Comparison of ENCODE assay signal across 12 mouse cellular contexts in genomic region chr13:84343272-84343671, GRCm38 (mm10).
DNase-seq lines count a peak whose midpoint lies in the region; ATAC-seq and TF ChIP-seq lines count a peak whose summit lies in the region.
"Had no signal": no experiment of that assay in that cellular context is flagged by ENCODE, and none has a peak within 500 bp of the region (broad histone marks: within the 10 kb centered on the region; RNA-seq: fewer than 3 reads in every experiment).

No protein-coding gene starts in this region.

- peak overlapping the region; percentile 70; the same call in 1 of the 2 replicates for H3K4me2 ChIP-seq in forebrain, postnatal 0 days (ENCODE audit: low read depth)
- H3K4me2 ChIP-seq in midbrain, embryonic 14.5 days (ENCODE audit: low read length), result no peak overlapping the region
- H3K4me2 ChIP-seq in liver, embryonic 11.5 days, result no peak overlapping the region
- H3K4me2 ChIP-seq: stomach, embryonic 15.5 days had no signal

- 20% methylated on average over 5 of the region's 5 CpGs for WGBS in forebrain, postnatal 0 days
- 18% methylated on average over 5 of the region's 5 CpGs for WGBS in midbrain, embryonic 14.5 days
- WGBS in liver, embryonic 11.5 days, result 11% methylated on average over 5 of the region's 5 CpGs

- no peaks in the 10 kb centered on the region for H3K9me3 ChIP-seq in MEL (replicated peaks; ENCODE audit: insufficient read depth, low read length)
- no peaks in the 10 kb centered on the region for H3K9me3 ChIP-seq in forebrain, postnatal 0 days (ENCODE audit: low read length)
- no peaks in the 10 kb centered on the region for H3K9me3 ChIP-seq in midbrain, embryonic 14.5 days (ENCODE audit: control insufficient read depth, low read length)
- no peaks in the 10 kb centered on the region for H3K9me3 ChIP-seq in liver, embryonic 11.5 days (ENCODE audit: control insufficient read depth, low read length)
- H3K9me3 ChIP-seq: stomach, embryonic 15.5 days had no signal

- H3K4me3 ChIP-seq in MEL (ENCODE audit: control insufficient read depth in 1 of 2, insufficient read depth in 1 of 2, low read depth in 2 of 2, low read length in 2 of 2), result no peak overlapping the region
- no peak overlapping the region for H3K4me3 ChIP-seq in forebrain, postnatal 0 days (ENCODE audit: low read depth, low read length)
- no peak overlapping the region for H3K4me3 ChIP-seq in midbrain, embryonic 14.5 days (replicated peaks; ENCODE audit: low read depth, low read length)
- H3K4me3 ChIP-seq in liver, embryonic 11.5 days (ENCODE audit: low read depth, low read length), result no peak overlapping the region
- H3K4me3 ChIP-seq: stomach, embryonic 15.5 days had no signal

- H3K27me3 ChIP-seq in MEL (ENCODE audit: control insufficient read depth in 1 of 2, insufficient read depth in 2 of 2, low read length in 2 of 2), result no peaks in the 10 kb centered on the region
- no peaks in the 10 kb centered on the region for H3K27me3 ChIP-seq in forebrain, postnatal 0 days (ENCODE audit: insufficient read depth, low read length)
- H3K27me3 ChIP-seq in midbrain, embryonic 14.5 days (ENCODE audit: control insufficient read depth, insufficient read depth, low read length), result 0 out of 2 replicates have a peak, but pooled peaks cover 3% of the 10 kb centered on the region
- H3K27me3 ChIP-seq in liver, embryonic 11.5 days (replicated peaks; ENCODE audit: control insufficient read depth, insufficient read depth, low read length), result peaks cover 57% of the 10 kb centered on the region

- no peak for TF ChIP-seq EP300 in MEL (IDR thresholded peaks at IDR 0.05; ENCODE audit: low read depth in 1 of 2, low read length in 2 of 2)

- no peak for TF ChIP-seq POLR2A in MEL (IDR thresholded peaks at IDR 0.05; ENCODE audit: control insufficient read depth in 1 of 2, insufficient read depth in 1 of 2, low read depth in 1 of 2, low read length in 2 of 2, poor library complexity in 1 of 2)
- TF ChIP-seq POLR2A in brain, embryonic 14.5 days (IDR thresholded peaks at IDR 0.05; ENCODE audit: borderline replicate concordance, extremely low read depth, insufficient read depth, insufficient read length, poor library complexity, severe bottlenecking), result no peak

- ATAC-seq in forebrain, postnatal 0 days, result no peak
- no peak for ATAC-seq in midbrain, embryonic 14.5 days (ENCODE audit: low FRiP score, low TSS enrichment)
- ATAC-seq in liver, embryonic 11.5 days (replicated peaks; ENCODE audit: low FRiP score), result no peak
- ATAC-seq: liver, postnatal 0 days had no signal

- no peaks in the 10 kb centered on the region; the same call in 1 of the 2 replicates for H3K79me2 ChIP-seq in MEL (ENCODE audit: control insufficient read depth, insufficient read depth, low read length, poor library complexity)

- no peaks in the 10 kb centered on the region; a peak in 1 of 4 replicates for H3K36me3 ChIP-seq in MEL (ENCODE audit: control insufficient read depth in 1 of 2, insufficient read depth in 2 of 2, low read length in 2 of 2)
- no peaks in the 10 kb centered on the region for H3K36me3 ChIP-seq in forebrain, postnatal 0 days (ENCODE audit: insufficient read depth)
- no peaks in the 10 kb centered on the region for H3K36me3 ChIP-seq in midbrain, embryonic 14.5 days (ENCODE audit: control insufficient read depth, insufficient read depth, low read length)
- H3K36me3 ChIP-seq in liver, embryonic 11.5 days (ENCODE audit: control insufficient read depth, insufficient read depth, low read length), result no peaks in the 10 kb centered on the region
- H3K36me3 ChIP-seq: stomach, embryonic 15.5 days had no signal

- H3K27ac ChIP-seq in MEL (ENCODE audit: control insufficient read depth, low read depth, low read length), result no peak overlapping the region
- peak overlapping the region; percentile 99 for H3K27ac ChIP-seq in forebrain, postnatal 0 days (ENCODE audit: low read depth, low read length)
- H3K27ac ChIP-seq in midbrain, embryonic 14.5 days (replicated peaks; ENCODE audit: low read depth, low read length), result peak overlapping the region; percentile 99
- no peak overlapping the region for H3K27ac ChIP-seq in liver, embryonic 11.5 days (ENCODE audit: low read depth, low read length)
- H3K27ac ChIP-seq: stomach, embryonic 15.5 days had no signal

- TF ChIP-seq CTCF in MEL (IDR thresholded peaks at IDR 0.05 in 2 of 3, conservative IDR thresholded peaks at IDR 0.05 in 1 of 3; ENCODE audit: control insufficient read depth in 1 of 3, insufficient read depth in 1 of 3, low read depth in 2 of 3, low read length in 3 of 3, poor library complexity in 1 of 3, severe bottlenecking in 1 of 3), result no peak
- TF ChIP-seq CTCF in brain, embryonic 14.5 days (IDR thresholded peaks at IDR 0.05; ENCODE audit: borderline replicate concordance, extremely low read depth, insufficient read depth, insufficient read length), result no peak
- no peak for TF ChIP-seq CTCF in forebrain, postnatal 0 days (IDR thresholded peaks at IDR 0.05; ENCODE audit: low read depth)

- H3K9ac ChIP-seq in MEL (ENCODE audit: control insufficient read depth, low read depth, low read length, poor library complexity, severe bottlenecking), result no peak overlapping the region
- H3K9ac ChIP-seq in forebrain, postnatal 0 days, result 0 out of 2 replicates have a peak overlapping the region, but pooled peaks have one; percentile 95
- H3K9ac ChIP-seq in midbrain, embryonic 14.5 days (replicated peaks; ENCODE audit: low read length), result 0 out of 2 replicates have a peak overlapping the region, but pooled peaks have one; percentile 16
- no peak overlapping the region for H3K9ac ChIP-seq in liver, embryonic 11.5 days (ENCODE audit: low read depth, low read length)
- H3K9ac ChIP-seq: liver, postnatal 0 days; stomach, embryonic 15.5 days had no signal

- TF ChIP-seq RAD21 in MEL (IDR thresholded peaks at IDR 0.05; ENCODE audit: low read depth, low read length), result no peak

- DNase-seq in MEL (ENCODE audit: low read depth, low spot score), result peak; percentile 26
- DNase-seq in brain, embryonic 14.5 days (ENCODE audit: low read depth), result peak; percentile 63
- DNase-seq in forebrain, postnatal 0 days, result peak; percentile 41
- peak; percentile 18 for DNase-seq in midbrain, embryonic 14.5 days
- no peak for DNase-seq in adrenal gland, postnatal 14 days
- no peak for DNase-seq in liver, embryonic 11.5 days (ENCODE audit: low spot score)
- no peak for DNase-seq in right cerebral cortex, adult 2 months (ENCODE audit: low spot score in 2 of 2)
- DNase-seq: heart, postnatal 10 days; kidney, adult 11 months; liver, postnatal 0 days; thymus, postnatal 4 days had no signal

- peaks cover 0 to 6% of the 10 kb centered on the region in 2 experiments; a peak in 2 of 4 replicates for H3K4me1 ChIP-seq in MEL (ENCODE audit: control insufficient read depth in 1 of 2, insufficient read depth in 2 of 2, low read length in 2 of 2)
- H3K4me1 ChIP-seq in forebrain, postnatal 0 days (ENCODE audit: insufficient read depth), result peaks cover 8% of the 10 kb centered on the region
- H3K4me1 ChIP-seq in midbrain, embryonic 14.5 days (ENCODE audit: control insufficient read depth, insufficient read depth, low read length), result peaks cover 27% of the 10 kb centered on the region
- H3K4me1 ChIP-seq in liver, embryonic 11.5 days (replicated peaks; ENCODE audit: control insufficient read depth, insufficient read depth, low read length), result no peaks in the 10 kb centered on the region

TF ChIP-seq in MEL, 35 proteins besides CTCF, POLR2A, EP300 and RAD21:
- TF ChIP-seq JUND (IDR thresholded peaks at IDR 0.05; ENCODE audit: low read depth, low read length) (no peak), KAT2A (conservative IDR thresholded peaks at IDR 0.05; ENCODE audit: low read depth, low read length) (no peak), MAX (IDR thresholded peaks at IDR 0.05; ENCODE audit: low read length) (no peak), NELFE (IDR thresholded peaks at IDR 0.05; ENCODE audit: low read depth, low read length) (no peak), ZKSCAN1 (IDR thresholded peaks at IDR 0.05; ENCODE audit: low read depth, low read length) (no peak), TBP (IDR thresholded peaks at IDR 0.05; ENCODE audit: low read depth, low read length) (no peak), ELF1 (IDR thresholded peaks at IDR 0.05; ENCODE audit: low read depth, low read length) (no peak)

Comparison
In these comparisons a context has a peak if more than half of its experiments do, and no peak if none do; other contexts are left out.
1. DNase-seq: peak in MEL (single experiment), brain, embryonic 14.5 days (single experiment), forebrain, postnatal 0 days (single experiment) and midbrain, embryonic 14.5 days (single experiment); none in adrenal gland, postnatal 14 days (single experiment), liver, embryonic 11.5 days (single experiment) and right cerebral cortex, adult 2 months (0 of 2).
2. H3K27ac ChIP-seq: peak in forebrain, postnatal 0 days (single experiment) and midbrain, embryonic 14.5 days (single experiment); none in MEL (single experiment) and liver, embryonic 11.5 days (single experiment).
3. H3K9ac ChIP-seq: peak in forebrain, postnatal 0 days (single experiment) and midbrain, embryonic 14.5 days (single experiment); none in MEL (single experiment) and liver, embryonic 11.5 days (single experiment).